Mouse (Mus musculus) embryonic stem cell, embryonic (primary cell): Measurements from ENCODE around the gene Rassf1.

Source experiments
- CTCF ChIA-PET, 4 experiments: fragments of 300-600 bp in 2 of 4; fragments of 350-600 bp in 2 of 4; sonication (Branson Sonifier 250); formaldehyde crosslinking; loops; one replicate each; lab custom pipeline; 2022; ENCODE audit warnings: inconsistent platforms in 2 of 4; lab: Charles Lee
- POLR2A ChIA-PET, 4 experiments: fragments of 300-600 bp in 2 of 4; fragments of 350-600 bp in 2 of 4; sonication (Branson Sonifier 250); formaldehyde crosslinking; loops; one replicate each; lab custom pipeline; 2022; ENCODE audit warnings: antibody characterized with exemption in 4 of 4, inconsistent platforms in 1 of 4; lab: Charles Lee

Rassf1 gene

GRCm38 (mm10) chr9:107590058-107590772 is 38.9 kb downstream of the Rassf1 start:
- ChIA-PET POLR2A (interaction anchor here in 3 of 4 experiments (0.6 to 29.0 kb wide), 15 partner anchors 4 to 799 kb away, joined by 3 to 450 read pairs (median 5); partner anchors contain the start of genes Hyal1 (in 2 of the 3), Hyal2 (in 2 of the 3), Naa80 (in 2 of the 3) and Hyal3 (in 1 of the 3)), CTCF (interaction anchor here in 3 of 4 experiments (0.6 to 2.9 kb wide), 10 partner anchors 11 to 295 kb away, joined by 3 to 16 read pairs (median 4); no protein-coding TSS in a partner anchor)

GRCm38 (mm10) chr9:107590773-107591060 is 39.4 kb downstream of the Rassf1 start:
- POLR2A ChIA-PET: interaction anchor here in 3 of 4 experiments (1.1 to 29.0 kb wide), 10 partner anchors 4 to 40 kb away, joined by 3 to 450 read pairs (median 5); partner anchors contain the start of genes Hyal1 (in 2 of the 3), Naa80 (in 2 of the 3), Hyal2 (in 1 of the 3) and Hyal3 (in 1 of the 3)
- CTCF ChIA-PET: interaction anchor here in 3 of 4 experiments (0.6 to 2.9 kb wide), 9 partner anchors 10 to 295 kb away, joined by 3 to 16 read pairs (median 5); no protein-coding TSS in a partner anchor

- POLR2A ChIA-PET: interaction anchor here in 3 of 4 experiments (0.6 to 21.2 kb wide), 16 partner anchors 9 to 502 kb away, joined by 3 to 450 read pairs (median 4); partner anchors contain the start of genes Hyal1 (in 2 of the 3), Hyal3 (in 2 of the 3), Naa80 (in 2 of the 3) and Gnai2 (in 1 of the 3)
- CTCF ChIA-PET: interaction anchor here (0.6 to 1.4 kb wide), 6 partner anchors 11 to 52 kb away, joined by 3 read pairs; no protein-coding TSS in a partner anchor
Observed at GRCm38 (mm10) chr9:107593101-107593976, 42.0 kb downstream of the Rassf1 start.

- POLR2A ChIA-PET: interaction anchor here (1.0 to 21.2 kb wide), 9 partner anchors 12 to 44 kb away, joined by 3 to 450 read pairs (median 3); partner anchors contain the start of genes Hyal1 (in 2 of the 4), Naa80 (in 2 of the 4), Hyal2 (in 1 of the 4) and Hyal3 (in 1 of the 4)
Observed at GRCm38 (mm10) chr9:107594281-107595062, 43.1 kb downstream of the Rassf1 start.

GRCm38 (mm10) chr9:107596619-107597569 is 45.5 kb downstream of the Rassf1 start:
- POLR2A ChIA-PET: interaction anchor here in 3 of 4 experiments (1.0 to 21.2 kb wide), 9 partner anchors 9 to 79 kb away, joined by 3 to 450 read pairs (median 5); partner anchors contain the start of genes Ifrd2 (in 2 of the 3), Hyal1 (in 1 of the 3), Hyal2 (in 1 of the 3) and Hyal3 (in 1 of the 3)
- CTCF ChIA-PET: interaction anchor here in 2 of 4 experiments (0.5 to 7.5 kb wide), 3 partner anchors 15 to 294 kb away, joined by 3 to 69 read pairs (median 3); no protein-coding TSS in a partner anchor

More at GRCm38 (mm10) chr9:107594281-107595062, 43.1 kb downstream of the Rassf1 start:
- CTCF ChIA-PET: interaction anchor here in 1 of 4 experiments (0.7 kb wide), 1 partner anchor 52 kb away, joined by 4 read pairs; no protein-coding TSS in a partner anchor

GRCm38 (mm10) chr9:107598385-107598784 is 47.0 kb downstream of the Rassf1 start:
- CTCF ChIA-PET: interaction anchor here in 3 of 4 experiments (0.8 to 7.5 kb wide), 8 partner anchors 14 to 79 kb away, joined by 3 to 109 read pairs (median 40); partner anchors contain the start of gene Sema3b (in 1 of the 3)
- POLR2A ChIA-PET: interaction anchor here in 2 of 4 experiments (0.7 to 21.2 kb wide), 16 partner anchors 8 to 298 kb away, joined by 3 to 450 read pairs (median 7); partner anchors contain the start of genes Hyal1 (in 2 of the 2), Hyal3 (in 2 of the 2), Ifrd2 (in 2 of the 2) and Naa80 (in 2 of the 2)

GRCm38 (mm10) chr9:107599433-107599832 is 48.1 kb downstream of the Rassf1 start:
- ChIA-PET CTCF (interaction anchor here (0.8 to 7.5 kb wide), 22 partner anchors 9 to 305 kb away, joined by 3 to 109 read pairs (median 6); partner anchors contain the start of genes Sema3b (in 2 of the 4) and Hyal3 (in 1 of the 4)), POLR2A (interaction anchor here in 3 of 4 experiments (0.6 to 21.2 kb wide), 22 partner anchors 8 to 446 kb away, joined by 3 to 450 read pairs (median 6); partner anchors contain the start of genes Hyal1 (in 2 of the 3), Hyal3 (in 2 of the 3), Ifrd2 (in 2 of the 3) and Naa80 (in 2 of the 3))

GRCm38 (mm10) chr9:107599842-107600241 is 48.5 kb downstream of the Rassf1 start:
- POLR2A ChIA-PET: interaction anchor here in 3 of 4 experiments (0.8 to 21.2 kb wide), 26 partner anchors 8 to 69 kb away, joined by 3 to 450 read pairs (median 5); partner anchors contain the start of genes Hyal1 (in 2 of the 3), Hyal3 (in 2 of the 3), Ifrd2 (in 2 of the 3) and Naa80 (in 2 of the 3)
- CTCF ChIA-PET: interaction anchor here (0.8 to 7.5 kb wide), 33 partner anchors 9 to 305 kb away, joined by 3 to 109 read pairs (median 4); partner anchors contain the start of genes Sema3b (in 2 of the 4), Gnai2 (in 1 of the 4), Hyal3 (in 1 of the 4) and Ifrd2 (in 1 of the 4)

GRCm38 (mm10) chr9:107600745-107601144 is 49.4 kb downstream of the Rassf1 start:
- POLR2A ChIA-PET: interaction anchor here in 3 of 4 experiments (0.5 to 21.2 kb wide), 27 partner anchors 9 to 83 kb away, joined by 3 to 450 read pairs (median 5); partner anchors contain the start of genes Hyal1 (in 2 of the 3), Ifrd2 (in 2 of the 3), Naa80 (in 2 of the 3) and Tusc2 (in 2 of the 3)
- CTCF ChIA-PET: interaction anchor here (0.6 to 7.5 kb wide), 48 partner anchors 8 to 723 kb away, joined by 3 to 109 read pairs (median 4); partner anchors contain the start of genes Gnai2 (in 2 of the 4), Hyal3 (in 2 of the 4), Ifrd2 (in 2 of the 4) and Sema3b (in 2 of the 4)

- ChIA-PET CTCF (interaction anchor here (0.6 to 7.5 kb wide), 35 partner anchors 9 to 254 kb away, joined by 3 to 109 read pairs (median 5); partner anchors contain the start of genes Gnai2 (in 2 of the 4), Ifrd2 (in 2 of the 4), Cyb561d2 (in 1 of the 4) and Hyal1 (in 1 of the 4)), POLR2A (interaction anchor here in 3 of 4 experiments (0.6 to 21.2 kb wide), 13 partner anchors 8 to 65 kb away, joined by 3 to 450 read pairs (median 5); partner anchors contain the start of genes Hyal1 (in 2 of the 3), Ifrd2 (in 2 of the 3), Naa80 (in 2 of the 3) and Hyal2 (in 1 of the 3))
Observed at GRCm38 (mm10) chr9:107601275-107601674, 49.9 kb downstream of the Rassf1 start.

- ChIA-PET CTCF (interaction anchor here (0.6 to 7.5 kb wide), 35 partner anchors 9 to 356 kb away, joined by 3 to 109 read pairs (median 4); partner anchors contain the start of genes Ifrd2 (in 2 of the 4), Gnai2 (in 1 of the 4) and Sema3b (in 1 of the 4)), POLR2A (interaction anchor here (0.6 to 21.2 kb wide), 14 partner anchors 9 to 438 kb away, joined by 3 to 450 read pairs (median 4); partner anchors contain the start of genes Ifrd2 (in 2 of the 4), Hyal1 (in 1 of the 4), Hyal2 (in 1 of the 4) and Hyal3 (in 1 of the 4))
Observed at GRCm38 (mm10) chr9:107602068-107602648, 50.8 kb downstream of the Rassf1 start.

GRCm38 (mm10) chr9:107603251-107603650 is 51.9 kb downstream of the Rassf1 start:
- POLR2A ChIA-PET: interaction anchor here in 3 of 4 experiments (0.8 to 21.2 kb wide), 6 partner anchors 8 to 42 kb away, joined by 4 to 450 read pairs (median 8); partner anchors contain the start of genes Hyal1 (in 1 of the 3), Hyal2 (in 1 of the 3), Hyal3 (in 1 of the 3) and Ifrd2 (in 1 of the 3)

More at GRCm38 (mm10) chr9:107603251-107603650, 51.9 kb downstream of the Rassf1 start:
- CTCF ChIA-PET: interaction anchor here (0.6 to 7.5 kb wide), 9 partner anchors 9 to 393 kb away, joined by 3 to 109 read pairs (median 8); partner anchors contain the start of genes Gm20662 (in 1 of the 4), Gnai2 (in 1 of the 4) and Sema3b (in 1 of the 4)
